Mouse (Mus musculus) liver, embryonic 14.5 days (tissue): Measurements from ENCODE around the gene Gjd3. TPM values are rescaled to one million over a fixed set of nuclear protein-coding genes. Genes with fewer than 3 reads are reported as not detected.
A peak's percentile ranks its signal among the peaks of the same experiment; 100 is the strongest.

Experiments used
- ATAC-seq: fragments of 200-750 bp; cut with Nextera tagmentation; 2 replicates; pipeline ENCODE4 v1.8.0; 2017; ENCODE audit warnings: moderate number of reproducible peaks, mild to moderate bottlenecking, moderate library complexity; ENCODE audit not compliant: insufficient read depth
- DNase-seq, 3 experiments: peaks; one replicate each; pipeline ENCODE4 v3.0.0-alpha.2; 2012 to 2013; ENCODE audit warnings: low read depth in 3 of 3, low spot score in 3 of 3
- H3K27ac ChIP-seq: fragments of 300-500 bp; sonication (generic); 2 replicates; pipeline ENCODE4 v1.5.1; 2014; ENCODE audit warnings: moderate library complexity, mild to moderate bottlenecking, control low read depth, inconsistent platforms
- H3K27me3 ChIP-seq: fragments of 300-500 bp; sonication (generic); 2 replicates; pipeline ENCODE4 v1.6.1; 2014; ENCODE audit warnings: mild to moderate bottlenecking, low read length, moderate library complexity; ENCODE audit not compliant: control insufficient read depth, insufficient read depth
- H3K36me3 ChIP-seq: fragments of 300-500 bp; sonication (generic); replicated peaks from 2 replicates; pipeline ENCODE4 v1.6.1; 2014; ENCODE audit warnings: low read depth; ENCODE audit not compliant: control insufficient read depth, insufficient read depth
- H3K4me1 ChIP-seq, 2 experiments: fragments of 200-500 bp in 1 of 2; fragments of 300-500 bp in 1 of 2; sonication (generic) in 1 of 2; replicated peaks; 2 replicates each; pipeline ENCODE4 v1.6.1; 2012 to 2014; ENCODE audit warnings: antibody characterized with exemption in 1 of 2, inconsistent platforms in 1 of 2, low read length in 1 of 2; ENCODE audit not compliant: control insufficient read depth in 2 of 2, insufficient read depth in 2 of 2
- H3K4me2 ChIP-seq: fragments of 300-500 bp; sonication (generic); 2 replicates; pipeline ENCODE4 v1.6.1; 2014; ENCODE audit warnings: low read depth, mild to moderate bottlenecking, control low read depth, moderate library complexity
- H3K4me3 ChIP-seq, 2 experiments: fragments of 200-500 bp in 1 of 2; fragments of 300-500 bp in 1 of 2; sonication (generic) in 1 of 2; 2 replicates each; pipeline ENCODE4 v1.5.1; 2012 to 2014; ENCODE audit warnings: low read depth in 2 of 2, low read length in 2 of 2, mild to moderate bottlenecking in 2 of 2, control low read depth in 1 of 2, inconsistent platforms in 1 of 2, moderate library complexity in 1 of 2; ENCODE audit not compliant: insufficient read depth in 1 of 2
- H3K9ac ChIP-seq: fragments of 300-500 bp; sonication (generic); replicated peaks from 2 replicates; pipeline ENCODE4 v1.6.1; 2014; ENCODE audit warnings: mild to moderate bottlenecking, control low read depth, moderate library complexity
- H3K9me3 ChIP-seq: fragments of 300-500 bp; sonication (generic); 2 replicates; pipeline ENCODE4 v1.6.1; 2016; ENCODE audit warnings: low read length, mixed read lengths; ENCODE audit not compliant: control insufficient read depth
- CTCF ChIP-seq: IDR thresholded peaks from 2 replicates; pipeline ENCODE4 v1.5.1; 2016; ENCODE audit warnings: antibody characterized with exemption, low read depth, control low read depth
- EP300 ChIP-seq: IDR thresholded peaks from 2 replicates; pipeline ENCODE4 v1.6.1; 2016; ENCODE audit warnings: antibody characterized with exemption, low read depth
- WGBS: fragments of 180-500 bp; shearing (Covaris S2); extraction: QIAGEN DNeasy Blood & Tissue Kit; methylation state at CpG from one replicate; pipeline ENCODE4 v1.1.7; 2014; ENCODE audit not compliant: insufficient replicate concordance; 5-methylcytosine and 5-hydroxymethylcytosine counted together
- polyA plus RNA-seq, 2 experiments: library from polyadenylated mRNA; depleted of rRNA in 1 of 2; stranded (reverse) in 1 of 2; unstranded in 1 of 2; fragments of >200 nt; fragmentation: Nextera tagmentation in 1 of 2; extraction: Ambion mirVana in 1 of 2; gene quantifications; 2 replicates each; pipeline versions ENCODE4 v1.2.1 to v1.2.3; 2012 to 2014

The Gjd3 gene
- polyA plus RNA-seq, 2 experiments = not detected

DNA sequence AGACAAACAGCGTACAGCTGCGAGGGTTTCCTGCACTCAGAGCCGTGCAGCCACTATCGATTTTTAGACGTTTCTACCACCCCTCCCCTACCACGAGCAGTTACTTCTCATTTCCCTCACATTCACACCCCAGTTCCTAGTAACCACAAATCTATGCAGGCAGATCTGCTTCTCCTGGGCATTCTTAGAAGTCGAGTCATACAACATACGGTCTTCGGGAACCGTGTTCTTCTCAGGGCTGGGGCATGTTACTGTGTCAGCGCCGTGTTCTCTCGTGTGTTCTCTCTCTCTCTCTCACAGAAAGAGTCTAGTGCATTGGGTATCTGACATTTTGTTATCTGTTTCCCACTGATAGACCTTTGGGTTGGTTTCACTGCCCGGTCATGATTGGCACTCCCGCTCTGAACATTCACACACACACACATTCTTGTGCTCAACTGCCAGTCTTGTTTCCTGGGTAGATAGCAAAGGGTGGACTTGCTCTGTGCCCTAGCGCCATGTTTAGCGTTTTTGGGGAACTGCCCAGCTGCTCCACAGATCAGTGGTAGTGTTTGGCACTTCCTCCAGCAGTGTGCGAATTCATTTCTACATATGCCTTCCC lies 34.7 kb downstream of the Gjd3 start:
- ATAC-seq = peak; percentile 19; the same call in 1 of the 2 replicates
- 5% methylated on average over 18 of the region's 18 CpGs for WGBS

DNA sequence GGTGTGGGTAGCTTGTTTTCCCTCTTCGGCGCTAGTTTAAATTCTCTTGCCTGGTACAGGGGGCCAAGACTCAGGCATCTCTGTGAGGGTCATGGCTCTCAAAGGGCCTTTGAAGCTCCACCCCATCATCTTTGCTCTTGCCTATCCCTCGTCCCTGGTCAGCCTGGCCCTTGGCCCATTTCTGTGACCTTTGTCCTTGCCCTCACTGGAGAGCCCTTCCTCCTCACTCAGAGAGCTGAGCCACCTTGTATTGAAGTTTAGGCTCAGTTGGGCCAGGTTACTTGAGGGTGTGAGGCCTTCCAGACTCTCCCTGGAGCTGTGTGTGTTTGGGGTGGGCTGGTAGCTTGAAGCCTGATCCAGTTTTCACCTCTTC lies 37.2 kb downstream of the Gjd3 start:
- Histone ChIP-seq H3K9ac (no peak overlapping the region), H3K4me3 (no peak overlapping the region), H3K4me2 (no peak overlapping the region), H3K27ac (no peak overlapping the region), H3K36me3 (no peaks in the 10 kb centered on the region), H3K27me3 (no peaks in the 10 kb centered on the region), H3K9me3 (no peaks in the 10 kb centered on the region), H3K4me1 (peaks cover 3 to 60% of the 10 kb centered on the region in 2 experiments; a peak in 3 of 4 replicates)
- TF ChIP-seq EP300 (no peak), CTCF (no peak)
- DNase-seq = no peak
- WGBS = 66% methylated on average over 3 of the region's 3 CpGs
- ATAC-seq = no peak

More for the DNA sequence above, 34.7 kb downstream of the Gjd3 start:
- 0 out of 2 replicates have a peak, but pooled peaks have one; percentile 10 for TF ChIP-seq EP300
- TF ChIP-seq CTCF = no peak
- H3K36me3 ChIP-seq = no peaks in the 10 kb centered on the region
- no peak overlapping the region for H3K4me3 ChIP-seq
- no peak overlapping the region for H3K27ac ChIP-seq
- H3K27me3 ChIP-seq = no peaks in the 10 kb centered on the region
- H3K9me3 ChIP-seq = no peaks in the 10 kb centered on the region
- no peak overlapping the region for H3K9ac ChIP-seq
- peaks cover 0 to 49% of the 10 kb centered on the region in 2 experiments; a peak in 3 of 4 replicates for H3K4me1 ChIP-seq
- peak overlapping the region; percentile 40 for H3K4me2 ChIP-seq
- peak in 1 of 3 experiments; percentile 54 for DNase-seq

GRCm38 (mm10) chr11:98944897-98945604 lies 37.8 kb downstream of the Gjd3 start:
- Histone ChIP-seq H3K4me2 (no peak overlapping the region), H3K9ac (no peak overlapping the region)
- no peak for DNase-seq

GRCm38 (mm10) chr11:98943741-98944461 lies 38.9 kb downstream of the Gjd3 start:
- peak overlapping the region; percentile 9; the same call in 1 of the 2 replicates for H3K4me2 ChIP-seq
- ATAC-seq (no peak), DNase-seq (no peak)
- TF ChIP-seq EP300 = no peak
- no peak for TF ChIP-seq CTCF
- H3K27ac ChIP-seq = no peak overlapping the region
- no peaks in the 10 kb centered on the region for H3K9me3 ChIP-seq
- 30% methylated on average over 14 of the region's 14 CpGs for whole genome bisulfite sequencing
- H3K36me3 ChIP-seq = no peaks in the 10 kb centered on the region
- peaks cover 3 to 58% of the 10 kb centered on the region in 2 experiments; a peak in 3 of 4 replicates for H3K4me1 ChIP-seq
- peaks cover 3% of the 10 kb centered on the region for H3K27me3 ChIP-seq
- no peak overlapping the region for H3K9ac ChIP-seq
- H3K4me3 ChIP-seq = no peak overlapping the region

More at GRCm38 (mm10) chr11:98944897-98945604, 37.8 kb downstream of the Gjd3 start:
- Histone ChIP-seq H3K9me3 (no peaks in the 10 kb centered on the region), H3K27ac (no peak overlapping the region), H3K27me3 (no peaks in the 10 kb centered on the region), H3K4me3 (no peak overlapping the region), H3K36me3 (no peaks in the 10 kb centered on the region), H3K4me1 (peaks cover 3 to 61% of the 10 kb centered on the region in 2 experiments; a peak in 3 of 4 replicates)
- 39% methylated on average over 10 of the region's 11 CpGs for WGBS
- TF ChIP-seq CTCF (no peak), EP300 (no peak)
- ATAC-seq = no peak
